Mouse (Mus musculus) forebrain, postnatal 0 days (tissue): ENCODE results near the gene Igsf11. TPM values are rescaled to one million over a fixed set of nuclear protein-coding genes. Genes with fewer than 3 reads are reported as not detected.

Experiments
- ATAC-seq: fragments of 200-750 bp; cut with Nextera tagmentation; 2 replicates; pipeline ENCODE4 v1.8.0; 2017; ENCODE audit warnings: mild to moderate bottlenecking, moderate library complexity
- DNase-seq: peaks from one replicate; pipeline ENCODE4 v3.0.0-alpha.2; 2015
- H3K27ac ChIP-seq: fragments of 300-500 bp; sonication (generic); 2 replicates; pipeline ENCODE4 v1.5.1; 2014; ENCODE audit warnings: low read depth, mild to moderate bottlenecking, antibody characterized with exemption, low read length, moderate library complexity, mixed read lengths
- H3K27me3 ChIP-seq: fragments of 300-500 bp; sonication (generic); 2 replicates; pipeline ENCODE4 v1.6.1; 2014; ENCODE audit warnings: mild to moderate bottlenecking, low read length, mixed read lengths; ENCODE audit not compliant: insufficient read depth
- H3K36me3 ChIP-seq: fragments of 300-500 bp; sonication (generic); 2 replicates; pipeline ENCODE4 v1.6.1; 2014; ENCODE audit warnings: mild to moderate bottlenecking, moderate library complexity; ENCODE audit not compliant: insufficient read depth
- H3K4me1 ChIP-seq: fragments of 300-500 bp; sonication (generic); 2 replicates; pipeline ENCODE4 v1.6.1; 2014; ENCODE audit warnings: antibody characterized with exemption; ENCODE audit not compliant: insufficient read depth
- H3K4me2 ChIP-seq: fragments of 300-500 bp; sonication (generic); 2 replicates; pipeline ENCODE4 v1.6.1; 2014; ENCODE audit warnings: low read depth, mild to moderate bottlenecking, moderate library complexity
- H3K4me3 ChIP-seq: fragments of 300-500 bp; sonication (generic); 2 replicates; pipeline ENCODE4 v1.5.1; 2014; ENCODE audit warnings: low read depth, low read length, mixed read lengths
- H3K9ac ChIP-seq: fragments of 300-500 bp; sonication (generic); 2 replicates; pipeline ENCODE4 v1.6.1; 2014; ENCODE audit warnings: mild to moderate bottlenecking
- H3K9me3 ChIP-seq: fragments of 300-500 bp; sonication (generic); 2 replicates; pipeline ENCODE4 v1.6.1; 2016; ENCODE audit warnings: low read length
- CTCF ChIP-seq: sonication (generic); IDR thresholded peaks from 2 replicates; pipeline ENCODE4 v1.5.1; 2016; ENCODE audit warnings: antibody characterized with exemption, control low read depth, low read depth
- WGBS: fragments of 180-500 bp; shearing (Covaris S2); extraction: QIAGEN DNeasy Blood & Tissue Kit; methylation state at CpG from one replicate; pipeline ENCODE4 v1.1.7; 2014; 5-methylcytosine and 5-hydroxymethylcytosine counted together
- polyA plus RNA-seq: library from polyadenylated mRNA; unstranded; fragments of >200 nt; fragmentation: Nextera tagmentation; extraction: Ambion mirVana; gene quantifications from 2 replicates; pipeline ENCODE4 v1.2.1, GENCODE M21; 2015
- total RNA-seq: library from RNA; depleted of rRNA; stranded (reverse); fragments of >200 nt; gene quantifications from 2 replicates; pipeline ENCODE4 v1.2.3, GENCODE M21; 2014

Igsf11 gene
- total and polyA plus RNA-seq, 2 experiments from 2014 or later: 2.6 to 12.2 TPM

- Histone ChIP-seq H3K27me3 (no peaks in the 10 kb centered on the region), H3K4me3 (no peak overlapping the region), H3K27ac (no peak overlapping the region), H3K9ac (no peak overlapping the region), H3K4me2 (no peak overlapping the region), H3K9me3 (no peaks in the 10 kb centered on the region), H3K4me1 (no peaks in the 10 kb centered on the region), H3K36me3 (no peaks in the 10 kb centered on the region)
- no peak for DNase-seq
- TF ChIP-seq CTCF: no peak
- no peak for ATAC-seq
Measured at GRCm38 (mm10) chr16:38999298-38999697, 106.8 kb downstream of the Igsf11 start.

- TF ChIP-seq CTCF: no peak
Measured at GRCm38 (mm10) chr16:39006978-39007377, 114.5 kb downstream of the Igsf11 start.

GRCm38 (mm10) chr16:39019449-39019848, 127.0 kb downstream of the Igsf11 start:
- Histone ChIP-seq H3K9ac (no peak overlapping the region), H3K36me3 (no peaks in the 10 kb centered on the region), H3K4me3 (no peak overlapping the region), H3K4me2 (no peak overlapping the region), H3K4me1 (no peaks in the 10 kb centered on the region), H3K27ac (no peak overlapping the region), H3K27me3 (no peaks in the 10 kb centered on the region), H3K9me3 (no peaks in the 10 kb centered on the region)
- DNase-seq (peak; percentile 30), ATAC-seq (peak; percentile 77)
- 9% methylated on average over 2 of the region's 2 CpGs for WGBS
- TF ChIP-seq CTCF: no peak

More at GRCm38 (mm10) chr16:39006978-39007377, 114.5 kb downstream of the Igsf11 start:
- Histone ChIP-seq H3K9me3 (no peaks in the 10 kb centered on the region), H3K36me3 (no peaks in the 10 kb centered on the region), H3K4me2 (no peak overlapping the region), H3K27me3 (no peaks in the 10 kb centered on the region), H3K27ac (no peak overlapping the region), H3K4me1 (no peaks in the 10 kb centered on the region), H3K9ac (no peak overlapping the region), H3K4me3 (no peak overlapping the region)
- WGBS: 94% methylated on average over 7 of the region's 7 CpGs
- no peak for DNase-seq
- no peak for ATAC-seq

GRCm38 (mm10) chr16:39025989-39026736, 133.7 kb downstream of the Igsf11 start:
- H3K36me3 ChIP-seq: no peaks in the 10 kb centered on the region
- peak; percentile 8 for DNase-seq

DNA sequence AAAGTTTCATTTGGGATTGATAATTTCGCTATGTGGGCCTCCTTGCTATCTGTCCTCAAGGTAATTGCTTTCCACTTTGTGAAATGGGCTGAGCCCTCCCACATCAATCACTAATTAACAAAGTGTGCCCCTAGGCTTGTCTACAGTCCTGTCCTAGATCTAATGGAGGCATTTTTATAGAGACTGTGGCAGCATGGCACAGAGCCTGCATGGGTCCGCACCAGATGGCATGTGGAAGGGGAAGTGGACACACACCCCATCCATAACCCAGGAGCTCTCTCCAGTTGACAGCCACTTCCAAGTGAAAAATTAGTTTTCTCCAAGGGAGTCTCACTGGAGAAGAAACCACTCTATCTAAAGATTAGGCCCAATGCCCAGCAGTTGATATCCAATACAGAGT, 138.9 kb downstream of the Igsf11 start:
- Histone ChIP-seq H3K9ac (no peak overlapping the region), H3K36me3 (no peaks in the 10 kb centered on the region), H3K4me3 (no peak overlapping the region), H3K4me2 (no peak overlapping the region), H3K27ac (no peak overlapping the region), H3K4me1 (no peaks in the 10 kb centered on the region), H3K9me3 (no peaks in the 10 kb centered on the region), H3K27me3 (no peaks in the 10 kb centered on the region)
- ATAC-seq: no peak
- no peak for DNase-seq
- no peak for TF ChIP-seq CTCF
- WGBS: 71% methylated on average over 2 of the region's 2 CpGs

More at GRCm38 (mm10) chr16:39025989-39026736, 133.7 kb downstream of the Igsf11 start:
- Histone ChIP-seq H3K4me2 (no peak overlapping the region), H3K9me3 (no peaks in the 10 kb centered on the region), H3K9ac (no peak overlapping the region), H3K4me1 (no peaks in the 10 kb centered on the region), H3K27me3 (no peaks in the 10 kb centered on the region), H3K27ac (no peak overlapping the region), H3K4me3 (no peak overlapping the region)
- peak; percentile 47 for ATAC-seq
- WGBS: 27% methylated on average over 8 of the region's 8 CpGs
- TF ChIP-seq CTCF: no peak

- H3K4me3 ChIP-seq: no peak overlapping the region
- no peaks in the 10 kb centered on the region for H3K9me3 ChIP-seq
- ATAC-seq (no peak), DNase-seq (no peak)
- H3K9ac ChIP-seq: no peak overlapping the region
- H3K4me2 ChIP-seq: no peak overlapping the region
- no peaks in the 10 kb centered on the region for H3K27me3 ChIP-seq
- 82% methylated on average over 4 of the region's 4 CpGs for WGBS
- no peak overlapping the region for H3K27ac ChIP-seq
- H3K4me1 ChIP-seq: no peaks in the 10 kb centered on the region
- no peak for TF ChIP-seq CTCF
- no peaks in the 10 kb centered on the region for H3K36me3 ChIP-seq
Measured at GRCm38 (mm10) chr16:39037257-39037656, 144.8 kb downstream of the Igsf11 start.

DNA sequence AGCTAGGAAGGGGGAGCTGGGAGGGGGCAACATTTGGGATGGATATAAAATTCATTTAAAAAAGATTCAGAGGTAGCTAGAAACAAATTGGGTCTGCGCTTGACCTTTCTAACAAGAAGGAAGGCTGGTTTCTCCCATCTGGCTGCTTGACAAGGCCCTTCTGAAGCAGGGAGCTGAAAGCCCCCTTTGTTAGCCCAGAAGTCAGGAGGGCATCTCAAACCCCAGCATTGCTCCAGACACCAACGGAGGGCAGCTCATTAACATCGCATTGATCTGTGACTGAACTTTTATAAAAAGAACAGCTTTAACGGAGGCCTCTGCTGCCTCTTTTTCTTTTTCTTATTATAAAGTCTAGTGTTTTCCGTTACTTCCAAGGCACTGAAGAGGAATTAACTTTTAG, 151.9 kb downstream of the Igsf11 start:
- H3K4me3 ChIP-seq: no peak overlapping the region
- no peaks in the 10 kb centered on the region for H3K4me1 ChIP-seq
- no peaks in the 10 kb centered on the region for H3K9me3 ChIP-seq
- H3K36me3 ChIP-seq: no peaks in the 10 kb centered on the region
- 11% methylated on average over 5 of the region's 5 CpGs for WGBS
- no peak for DNase-seq
- no peak overlapping the region for H3K9ac ChIP-seq
- no peaks in the 10 kb centered on the region for H3K27me3 ChIP-seq
- TF ChIP-seq CTCF: no peak
- H3K4me2 ChIP-seq: no peak overlapping the region
- ATAC-seq: no peak
- no peak overlapping the region for H3K27ac ChIP-seq
